Mouse (Mus musculus) gastrocnemius, postnatal 10 days (tissue): Measurements from ENCODE around the gene P2rx5. TPM values are rescaled to one million over a fixed set of nuclear protein-coding genes. Genes with fewer than 3 reads are reported as not detected.

ENCODE experiments used
- DNase-seq: peaks from one replicate; pipeline ENCODE4 v3.0.0; 2021; ENCODE audit warnings: mixed read lengths
- total RNA-seq, 2 experiments: library from RNA; stranded (reverse); gene quantifications; 2 replicates each; pipeline ENCODE4 v1.2.3; 2021

P2rx5 gene
- total RNA-seq, 2 experiments from 2014 or later: 6.0 to 7.2 TPM

GRCm38 (mm10) chr11:73176186-73176585 is 16.0 kb downstream of the P2rx5 start:
- no peak for DNase-seq

- DNase-seq: peak; percentile 97
These were observed 16.6 kb downstream of the P2rx5 start, which contains the start of the genes Emc6 and Tax1bp3 for GRCm38 (mm10) chr11:73176608-73177508. Emc6 (minus strand) TSS chr11:73177037. Tax1bp3 (plus strand) TSS chr11:73177083.

GRCm38 (mm10) chr11:73177509-73177875 is 17.3 kb downstream of the P2rx5 start:
- peak; percentile 83 for DNase-seq

GRCm38 (mm10) chr11:73177895-73178294 is 17.7 kb downstream of the P2rx5 start:
- DNase-seq: no peak

GRCm38 (mm10) chr11:73185872-73186615 is 25.8 kb downstream of the P2rx5 start:
- no peak for DNase-seq

- DNase-seq: no peak
These were observed 27.0 kb downstream of the P2rx5 start for GRCm38 (mm10) chr11:73187231-73187630.

GRCm38 (mm10) chr11:73193047-73193446 is 32.8 kb downstream of the P2rx5 start:
- no peak for DNase-seq

GRCm38 (mm10) chr11:73194444-73194843 is 34.2 kb downstream of the P2rx5 start:
- DNase-seq: no peak

GRCm38 (mm10) chr11:73198190-73198589 is 38.0 kb downstream of the P2rx5 start:
- no peak for DNase-seq

- DNase-seq: peak; percentile 63
These were observed 38.5 kb downstream of the P2rx5 start, which contains the start of gene Ctns for GRCm38 (mm10) chr11:73198603-73199229. Ctns (minus strand) TSS chr11:73199042.

- DNase-seq: peak; percentile 88
These were observed 39.0 kb downstream of the P2rx5 start, which contains the start of gene Shpk for GRCm38 (mm10) chr11:73199230-73199712. Shpk (plus strand) TSS chr11:73199460.

- DNase-seq: no peak
These were observed 39.7 kb downstream of the P2rx5 start for GRCm38 (mm10) chr11:73199879-73200278.

GRCm38 (mm10) chr11:73201021-73201420 is 40.8 kb downstream of the P2rx5 start:
- DNase-seq: no peak

GRCm38 (mm10) chr11:73201597-73201996 is 41.4 kb downstream of the P2rx5 start:
- DNase-seq: no peak

GRCm38 (mm10) chr11:73203895-73204294 is 43.7 kb downstream of the P2rx5 start:
- DNase-seq: no peak

- no peak for DNase-seq
These were observed 45.0 kb downstream of the P2rx5 start for GRCm38 (mm10) chr11:73205194-73205593.

- DNase-seq: no peak
These were observed 47.4 kb downstream of the P2rx5 start for GRCm38 (mm10) chr11:73207621-73208020.

- no peak for DNase-seq
These were observed 53.7 kb downstream of the P2rx5 start for GRCm38 (mm10) chr11:73213956-73214355.

- no peak for DNase-seq
These were observed 59.5 kb downstream of the P2rx5 start for GRCm38 (mm10) chr11:73219671-73220070.

- no peak for DNase-seq
These were observed 60.4 kb downstream of the P2rx5 start for GRCm38 (mm10) chr11:73220651-73221050.
